Mouse (Mus musculus) thymus, adult 2 months (tissue): ENCODE measurements at regions not wholly inside any gene's neighbourhood (a gene's known extent, or its start where the extent isn't known, plus 50 kb on each side); places are given as distances from the start of the nearest gene placed in this dataset.

Experiments used
- DNase-seq: peaks from one replicate; pipeline ENCODE4 v3.0.0; 2021
- H3K27ac ChIP-seq: fragments of 200-500 bp; 2 replicates; pipeline ENCODE4 v1.5.1; 2012; ENCODE audit warnings: low read length, control low read depth; ENCODE audit not compliant: control insufficient read depth, insufficient read depth
- H3K27me3 ChIP-seq: fragments of 200-500 bp; 2 replicates; pipeline ENCODE4 v1.6.1; 2012; ENCODE audit warnings: mild to moderate bottlenecking, low read length, moderate library complexity, mixed read lengths; ENCODE audit not compliant: control insufficient read depth, insufficient read depth
- H3K36me3 ChIP-seq: fragments of 200-500 bp; 2 replicates; pipeline ENCODE4 v1.6.1; 2012; ENCODE audit warnings: mild to moderate bottlenecking, low read length, moderate library complexity; ENCODE audit not compliant: control insufficient read depth, insufficient read depth
- H3K4me1 ChIP-seq: fragments of 200-500 bp; replicated peaks from 2 replicates; pipeline ENCODE4 v1.6.1; 2012; ENCODE audit warnings: low read length; ENCODE audit not compliant: control insufficient read depth, insufficient read depth
- H3K4me3 ChIP-seq: fragments of 200-500 bp; 2 replicates; pipeline ENCODE4 v1.5.1; 2012; ENCODE audit warnings: mild to moderate bottlenecking, low read length, control low read depth, moderate library complexity; ENCODE audit not compliant: control insufficient read depth, insufficient read depth
- CTCF ChIP-seq: fragments of 200-500 bp; IDR thresholded peaks from 2 replicates; pipeline ENCODE4 v1.5.1; 2012; ENCODE audit warnings: mild to moderate bottlenecking, control low read depth, low read length, moderate library complexity, borderline replicate concordance; ENCODE audit not compliant: control insufficient read depth, poor library complexity, insufficient read depth; ENCODE audit errors: extremely low read depth
- POLR2A ChIP-seq: fragments of 200-500 bp; IDR thresholded peaks from 2 replicates; pipeline ENCODE4 v1.6.1; 2012; ENCODE audit warnings: mild to moderate bottlenecking, low read length, control low read depth, moderate library complexity; ENCODE audit not compliant: control insufficient read depth, poor library complexity, insufficient read depth; ENCODE audit errors: extremely low read depth
- WGBS: fragments of 180-500 bp; shearing (Covaris S2); methylation state at CpG from one replicate; pipeline ENCODE4 v1.1.7; 2018; 5-methylcytosine and 5-hydroxymethylcytosine counted together

GRCm38 (mm10) chr5:43422815-43423687, 92.3 kb upstream of the C1qtnf7 start:
- TF ChIP-seq CTCF (no peak), POLR2A (no peak)
- 0 out of 2 replicates have a peak overlapping the region, but pooled peaks have one; percentile 8 for H3K27ac ChIP-seq
- peaks cover 10% of the 10 kb centered on the region for H3K4me1 ChIP-seq
- H3K27me3 ChIP-seq, result no peaks in the 10 kb centered on the region
- H3K4me3 ChIP-seq, result no peak overlapping the region
- peak; percentile 67 for DNase-seq
- 74% methylated on average over 9 of the region's 9 CpGs for WGBS
- no peaks in the 10 kb centered on the region for H3K36me3 ChIP-seq

GRCm38 (mm10) chr5:43424551-43425257, 90.6 kb upstream of the C1qtnf7 start:
- whole genome bisulfite sequencing, result 40% methylated on average over 9 of the region's 9 CpGs
- TF ChIP-seq POLR2A (no peak), CTCF (no peak)
- no peaks in the 10 kb centered on the region for H3K27me3 ChIP-seq
- H3K4me1 ChIP-seq, result peaks cover 10% of the 10 kb centered on the region
- H3K36me3 ChIP-seq, result no peaks in the 10 kb centered on the region
- H3K27ac ChIP-seq, result peak overlapping the region; percentile 33; the same call in 1 of the 2 replicates
- DNase-seq, result peak; percentile 18
- no peak overlapping the region for H3K4me3 ChIP-seq

GRCm38 (mm10) chr5:43433337-43433736, 82.0 kb upstream of the C1qtnf7 start:
- WGBS, result 84% methylated on average over 2 of the region's 2 CpGs
- TF ChIP-seq CTCF, result no peak
- TF ChIP-seq POLR2A, result no peak

DNA sequence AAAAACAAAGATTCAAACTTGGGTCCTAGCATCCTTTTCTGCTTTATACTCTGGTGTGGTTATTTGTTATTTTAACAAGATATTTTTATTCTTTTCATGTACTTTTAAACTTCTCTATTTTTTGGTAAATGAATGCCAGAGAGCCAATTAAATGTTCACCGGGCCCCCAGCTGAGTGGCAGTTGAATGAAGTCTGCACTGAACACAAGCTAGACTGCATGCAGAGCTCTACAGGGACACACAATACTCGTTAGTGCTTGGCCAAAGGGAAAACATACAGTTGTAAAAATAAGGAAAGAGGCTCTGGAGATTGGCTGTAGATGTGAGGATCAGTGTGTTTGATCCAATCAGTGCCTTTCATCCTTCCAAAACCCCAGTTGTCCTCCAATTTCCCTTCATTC, 76.1 kb upstream of the C1qtnf7 start:
- Histone ChIP-seq H3K4me3 (no peak overlapping the region), H3K27me3 (no peaks in the 10 kb centered on the region), H3K4me1 (no peaks in the 10 kb centered on the region), H3K36me3 (no peaks in the 10 kb centered on the region), H3K27ac (no peak overlapping the region)
- DNase-seq, result no peak
- TF ChIP-seq CTCF (no peak), POLR2A (no peak)
- WGBS, result 81% methylated on average over 2 of the region's 2 CpGs

More at GRCm38 (mm10) chr5:43433337-43433736, 82.0 kb upstream of the C1qtnf7 start:
- no peaks in the 10 kb centered on the region for H3K36me3 ChIP-seq
- H3K27me3 ChIP-seq, result no peaks in the 10 kb centered on the region
- H3K27ac ChIP-seq, result no peak overlapping the region
- no peak overlapping the region for H3K4me3 ChIP-seq
- H3K4me1 ChIP-seq, result no peaks in the 10 kb centered on the region
- no peak for DNase-seq

DNA sequence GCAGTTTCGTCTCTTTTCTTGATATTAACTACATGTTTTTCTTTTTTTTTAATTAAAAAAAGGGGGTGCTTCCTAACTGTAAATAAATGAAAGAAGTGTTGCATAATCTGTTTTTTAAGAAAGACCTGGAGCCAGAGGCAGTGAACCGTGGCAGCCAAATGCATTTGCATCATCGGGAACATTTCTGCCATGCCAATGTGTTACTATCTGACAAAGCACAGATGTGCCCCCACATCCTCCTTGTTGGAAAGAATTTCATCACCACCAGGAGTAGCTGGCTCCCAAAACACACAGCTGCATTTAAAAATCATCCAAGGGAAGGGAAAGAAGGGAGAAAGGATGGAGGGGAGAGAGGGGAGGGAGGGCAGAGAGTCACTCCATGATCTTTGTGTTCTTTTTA, 74.0 kb upstream of the C1qtnf7 start:
- no peak for DNase-seq
- H3K27me3 ChIP-seq, result no peaks in the 10 kb centered on the region

DNA sequence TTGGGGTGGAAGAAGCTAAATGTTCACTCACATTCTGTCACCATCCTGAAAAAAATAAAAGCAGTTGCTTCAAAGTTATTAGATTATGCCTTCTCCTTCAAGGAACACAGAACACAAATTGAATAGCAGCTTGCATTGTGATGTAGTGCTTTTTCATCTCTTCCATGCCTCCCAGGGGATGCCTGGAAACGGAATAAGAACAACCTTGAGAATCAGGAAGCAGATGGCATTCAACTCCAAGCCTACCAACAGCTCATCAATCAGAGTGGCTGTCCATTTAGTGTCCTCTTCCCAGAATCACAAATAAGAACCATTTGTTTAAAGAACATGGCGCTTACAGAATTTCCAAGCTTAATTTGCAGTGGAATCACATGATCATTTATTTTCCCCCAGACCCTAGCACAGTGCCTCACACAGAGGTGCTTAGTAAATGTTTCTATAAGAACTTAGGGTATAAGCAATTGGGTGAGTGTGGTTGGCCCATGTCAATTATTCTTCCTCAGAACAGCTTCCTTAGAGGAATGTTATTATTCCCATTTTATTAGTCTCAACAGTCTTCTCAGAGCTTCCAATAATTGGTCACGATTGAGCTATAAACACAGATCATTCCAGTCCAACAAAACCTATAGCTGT, 70.6 kb upstream of the C1qtnf7 start:
- Histone ChIP-seq H3K27ac (no peak overlapping the region), H3K36me3 (no peaks in the 10 kb centered on the region), H3K27me3 (no peaks in the 10 kb centered on the region), H3K4me1 (no peaks in the 10 kb centered on the region), H3K4me3 (no peak overlapping the region)
- no peak for TF ChIP-seq CTCF
- TF ChIP-seq POLR2A, result no peak
- no peak for DNase-seq
- WGBS, result 93% methylated on average over 3 of the region's 3 CpGs

More for the DNA sequence above, 74.0 kb upstream of the C1qtnf7 start:
- no peak overlapping the region for H3K4me3 ChIP-seq
- no peaks in the 10 kb centered on the region for H3K4me1 ChIP-seq
- 83% methylated on average over 3 of the region's 3 CpGs for WGBS
- no peak for TF ChIP-seq POLR2A
- no peak for TF ChIP-seq CTCF
- no peaks in the 10 kb centered on the region for H3K36me3 ChIP-seq
- H3K27ac ChIP-seq, result no peak overlapping the region
